Mouse (Mus musculus) lung, embryonic 14.5 days (tissue): ENCODE measurements around the gene Dock10. TPM values are rescaled to one million over a fixed set of nuclear protein-coding genes. Genes with fewer than 3 reads are reported as not detected.

Source experiments
- ATAC-seq: fragments of 200-750 bp; cut with Nextera tagmentation; 2 replicates; pipeline ENCODE4 v1.8.0; 2017; ENCODE audit warnings: mild to moderate bottlenecking, moderate TSS enrichment, moderate library complexity; ENCODE audit not compliant: insufficient read depth
- DNase-seq: peaks from one replicate; pipeline ENCODE4 v3.0.0-alpha.2; 2015
- H3K27ac ChIP-seq: fragments of 300-500 bp; sonication (generic); 2 replicates; pipeline ENCODE4 v1.5.1; 2014; ENCODE audit warnings: low read depth, mild to moderate bottlenecking, moderate library complexity
- H3K27me3 ChIP-seq: fragments of 300-500 bp; sonication (generic); 2 replicates; pipeline ENCODE4 v1.6.1; 2014; ENCODE audit warnings: low read length, control low read depth; ENCODE audit not compliant: insufficient read depth
- H3K36me3 ChIP-seq: fragments of 300-500 bp; sonication (generic); 2 replicates; pipeline ENCODE4 v1.6.1; 2014; ENCODE audit warnings: control low read depth; ENCODE audit not compliant: insufficient read depth
- H3K4me1 ChIP-seq: fragments of 300-500 bp; sonication (generic); 2 replicates; pipeline ENCODE4 v1.6.1; 2014; ENCODE audit warnings: antibody characterized with exemption, control low read depth; ENCODE audit not compliant: insufficient read depth
- H3K4me2 ChIP-seq: fragments of 300-500 bp; sonication (generic); 2 replicates; pipeline ENCODE4 v1.6.1; 2014; ENCODE audit warnings: mild to moderate bottlenecking
- H3K4me3 ChIP-seq: fragments of 300-500 bp; sonication (generic); 2 replicates; pipeline ENCODE4 v1.5.1; 2014; ENCODE audit warnings: low read depth, low read length
- H3K9ac ChIP-seq: fragments of 300-500 bp; sonication (generic); 2 replicates; pipeline ENCODE4 v1.6.1; 2014
- H3K9me3 ChIP-seq: fragments of 300-500 bp; sonication (generic); 2 replicates; pipeline ENCODE4 v1.6.1; 2016; ENCODE audit warnings: low read depth, low read length, control low read depth
- CTCF ChIP-seq: IDR thresholded peaks from 2 replicates; pipeline ENCODE4 v1.5.1; 2016; ENCODE audit warnings: antibody characterized with exemption, low read depth
- WGBS: fragments of 180-500 bp; shearing (Covaris S2); extraction: QIAGEN DNeasy Blood & Tissue Kit; methylation state at CpG from one replicate; pipeline ENCODE4 v1.1.7; 2014; 5-methylcytosine and 5-hydroxymethylcytosine counted together
- polyA plus RNA-seq: library from polyadenylated mRNA; unstranded; fragments of >200 nt; fragmentation: Nextera tagmentation; extraction: Ambion mirVana; gene quantifications from 2 replicates; pipeline ENCODE4 v1.2.1, GENCODE M21; 2014

Dock10 gene
- 4.9 and 5.7 TPM in 2 replicates for polyA plus RNA-seq

GRCm38 (mm10) chr1:80757977-80758797 lies at the start of gene Dock10:
Gene Dock10 (minus strand): TSS chr1:80758527.
- ATAC-seq (peak; percentile 73), DNase-seq (peak; percentile 65)
- Histone ChIP-seq H3K4me2 (peak within 1 kb of the TSS; percentile 91), H3K4me3 (peak within 1 kb of the TSS; percentile 59), H3K4me1 (no peaks in the 10 kb centered on the region), H3K9ac (peak within 1 kb of the TSS; percentile 52), H3K27me3 (peaks cover 24% of the 10 kb centered on the region; the same call in 1 of the 2 replicates), H3K36me3 (no peaks in the 10 kb centered on the region), H3K27ac (no peak within 1 kb of the TSS), H3K9me3 (no peaks in the 10 kb centered on the region)
- under 1% methylated on average over 80 of the region's 82 CpGs for WGBS
- no peak for TF ChIP-seq CTCF

GRCm38 (mm10) chr1:80806835-80807398 lies 48.6 kb upstream of the Dock10 start:
- H3K27me3 ChIP-seq, result no peaks in the 10 kb centered on the region
- ATAC-seq (peak; percentile 80; the same call in 1 of the 2 replicates), DNase-seq (peak; percentile 58)
- no peak for TF ChIP-seq CTCF
- H3K4me2 ChIP-seq, result no peak overlapping the region
- no peak overlapping the region for H3K27ac ChIP-seq
- no peak overlapping the region for H3K9ac ChIP-seq
- no peak overlapping the region for H3K4me3 ChIP-seq
- WGBS, result 29% methylated on average over 3 of the region's 3 CpGs
- H3K36me3 ChIP-seq, result no peaks in the 10 kb centered on the region
- H3K9me3 ChIP-seq, result no peaks in the 10 kb centered on the region
- no peaks in the 10 kb centered on the region for H3K4me1 ChIP-seq

GRCm38 (mm10) chr1:80802023-80802422 lies 43.7 kb upstream of the Dock10 start:
- H3K27ac ChIP-seq, result no peak overlapping the region
- no peaks in the 10 kb centered on the region for H3K36me3 ChIP-seq
- WGBS, result 43% methylated on average over 3 of the region's 3 CpGs
- no peak for TF ChIP-seq CTCF
- H3K9ac ChIP-seq, result no peak overlapping the region
- H3K4me3 ChIP-seq, result no peak overlapping the region
- DNase-seq (peak; percentile 46), ATAC-seq (peak; percentile 74)
- no peaks in the 10 kb centered on the region for H3K4me1 ChIP-seq
- H3K27me3 ChIP-seq, result no peaks in the 10 kb centered on the region
- no peak overlapping the region for H3K4me2 ChIP-seq
- H3K9me3 ChIP-seq, result no peaks in the 10 kb centered on the region

- H3K27ac ChIP-seq, result no peak overlapping the region
- H3K4me2 ChIP-seq, result no peak overlapping the region
- ATAC-seq (no peak), DNase-seq (no peak)
- H3K36me3 ChIP-seq, result no peaks in the 10 kb centered on the region
- H3K4me3 ChIP-seq, result no peak overlapping the region
- H3K27me3 ChIP-seq, result no peaks in the 10 kb centered on the region
- WGBS, result 74% methylated on average over 2 of the region's 2 CpGs
- TF ChIP-seq CTCF, result no peak
- no peaks in the 10 kb centered on the region for H3K9me3 ChIP-seq
- H3K4me1 ChIP-seq, result no peaks in the 10 kb centered on the region
- H3K9ac ChIP-seq, result no peak overlapping the region
Observed at GRCm38 (mm10) chr1:80785066-80785779, 26.9 kb upstream of the Dock10 start.

GRCm38 (mm10) chr1:80784155-80784554 lies 25.8 kb upstream of the Dock10 start:
- no peaks in the 10 kb centered on the region for H3K27me3 ChIP-seq
- ATAC-seq (no peak), DNase-seq (no peak)
- no peaks in the 10 kb centered on the region for H3K9me3 ChIP-seq
- WGBS, result 56% methylated on average over 3 of the region's 3 CpGs
- no peak overlapping the region for H3K9ac ChIP-seq
- H3K36me3 ChIP-seq, result no peaks in the 10 kb centered on the region
- H3K27ac ChIP-seq, result no peak overlapping the region
- no peak overlapping the region for H3K4me2 ChIP-seq
- H3K4me3 ChIP-seq, result no peak overlapping the region
- H3K4me1 ChIP-seq, result no peaks in the 10 kb centered on the region
- TF ChIP-seq CTCF, result no peak

GRCm38 (mm10) chr1:80765504-80765903 lies 7.2 kb upstream of the Dock10 start:
- no peaks in the 10 kb centered on the region for H3K36me3 ChIP-seq
- H3K27ac ChIP-seq, result no peak overlapping the region
- H3K4me3 ChIP-seq, result no peak overlapping the region
- H3K4me1 ChIP-seq, result no peaks in the 10 kb centered on the region
- no peak overlapping the region for H3K9ac ChIP-seq
- H3K9me3 ChIP-seq, result no peaks in the 10 kb centered on the region
- DNase-seq, result no peak
- H3K4me2 ChIP-seq, result no peak overlapping the region
- TF ChIP-seq CTCF, result no peak
- no peaks in the 10 kb centered on the region for H3K27me3 ChIP-seq
- 72% methylated on average over 2 of the region's 2 CpGs for WGBS
- no peak for ATAC-seq
